Mouse (Mus musculus) heart, postnatal 0 days (tissue): ENCODE data around the gene Slc37a2. TPM values are rescaled to one million over a fixed set of nuclear protein-coding genes. Genes with fewer than 3 reads are reported as not detected.
"Not testable (repeated sequence)": the region's sequence is repeated elsewhere in the genome, so short reads cannot be mapped to it uniquely, and the experiment has no call there.

Source experiments
- ATAC-seq: fragments of 200-750 bp; cut with Nextera tagmentation; 2 replicates; pipeline ENCODE4 v1.8.0; 2017; ENCODE audit warnings: low read depth, moderate number of reproducible peaks, moderate library complexity; ENCODE audit not compliant: insufficient read depth
- DNase-seq: peaks from one replicate; pipeline ENCODE4 v3.0.0-alpha.2; 2016; ENCODE audit warnings: low spot score
- H3K27ac ChIP-seq: fragments of 300-500 bp; sonication (generic); 2 replicates; pipeline ENCODE4 v1.5.1; 2014; ENCODE audit warnings: low read depth, mild to moderate bottlenecking
- H3K27me3 ChIP-seq: fragments of 300-500 bp; sonication (generic); 2 replicates; pipeline ENCODE4 v1.6.1; 2014; ENCODE audit warnings: low read length, mixed read lengths; ENCODE audit not compliant: control insufficient read depth, insufficient read depth
- H3K36me3 ChIP-seq: fragments of 300-500 bp; sonication (generic); replicated peaks from 2 replicates; pipeline ENCODE4 v1.6.1; 2014; ENCODE audit warnings: low read length, mixed read lengths; ENCODE audit not compliant: control insufficient read depth, insufficient read depth
- H3K4me1 ChIP-seq: fragments of 300-500 bp; sonication (generic); 2 replicates; pipeline ENCODE4 v1.6.1; 2014; ENCODE audit warnings: antibody characterized with exemption; ENCODE audit not compliant: control insufficient read depth, insufficient read depth
- H3K4me2 ChIP-seq: fragments of 300-500 bp; sonication (generic); 2 replicates; pipeline ENCODE4 v1.6.1; 2014; ENCODE audit warnings: low read depth, mild to moderate bottlenecking, low read length, moderate library complexity
- H3K4me3 ChIP-seq: fragments of 300-500 bp; sonication (generic); 2 replicates; pipeline ENCODE4 v1.5.1; 2014; ENCODE audit warnings: low read depth, low read length
- H3K9ac ChIP-seq: fragments of 300-500 bp; sonication (generic); replicated peaks from 2 replicates; pipeline ENCODE4 v1.6.1; 2014; ENCODE audit warnings: low read depth, low read length, mixed read lengths
- H3K9me3 ChIP-seq: fragments of 300-500 bp; sonication (generic); replicated peaks from 2 replicates; pipeline ENCODE4 v1.6.1; 2016; ENCODE audit warnings: low read length; ENCODE audit not compliant: control insufficient read depth
- CTCF ChIP-seq: IDR thresholded peaks from 2 replicates; pipeline ENCODE4 v1.5.1; 2016; ENCODE audit warnings: antibody characterized with exemption, control low read depth, low read depth
- EP300 ChIP-seq: IDR thresholded peaks from 2 replicates; pipeline ENCODE4 v1.6.1; 2016; ENCODE audit warnings: antibody characterized with exemption, low read depth
- WGBS: fragments of 180-500 bp; shearing (Covaris S2); extraction: QIAGEN DNeasy Blood & Tissue Kit; methylation state at CpG from one replicate; pipeline ENCODE4 v1.1.7; 2014; 5-methylcytosine and 5-hydroxymethylcytosine counted together
- polyA plus RNA-seq: library from polyadenylated mRNA; unstranded; fragments of >200 nt; fragmentation: Nextera tagmentation; extraction: Ambion mirVana; gene quantifications from 2 replicates; pipeline ENCODE4 v1.2.1, GENCODE M21; 2015
- total RNA-seq: library from RNA; depleted of rRNA; stranded (reverse); fragments of >200 nt; gene quantifications from 2 replicates; pipeline ENCODE4 v1.2.3, GENCODE M21; 2014; ENCODE audit warnings: low replicate concordance; rRNA removed

The Slc37a2 gene
- total RNA-seq: 0.92 and 3.7 TPM in 2 replicates
- polyA plus RNA-seq: 1.2 and 1.4 TPM in 2 replicates

DNA sequence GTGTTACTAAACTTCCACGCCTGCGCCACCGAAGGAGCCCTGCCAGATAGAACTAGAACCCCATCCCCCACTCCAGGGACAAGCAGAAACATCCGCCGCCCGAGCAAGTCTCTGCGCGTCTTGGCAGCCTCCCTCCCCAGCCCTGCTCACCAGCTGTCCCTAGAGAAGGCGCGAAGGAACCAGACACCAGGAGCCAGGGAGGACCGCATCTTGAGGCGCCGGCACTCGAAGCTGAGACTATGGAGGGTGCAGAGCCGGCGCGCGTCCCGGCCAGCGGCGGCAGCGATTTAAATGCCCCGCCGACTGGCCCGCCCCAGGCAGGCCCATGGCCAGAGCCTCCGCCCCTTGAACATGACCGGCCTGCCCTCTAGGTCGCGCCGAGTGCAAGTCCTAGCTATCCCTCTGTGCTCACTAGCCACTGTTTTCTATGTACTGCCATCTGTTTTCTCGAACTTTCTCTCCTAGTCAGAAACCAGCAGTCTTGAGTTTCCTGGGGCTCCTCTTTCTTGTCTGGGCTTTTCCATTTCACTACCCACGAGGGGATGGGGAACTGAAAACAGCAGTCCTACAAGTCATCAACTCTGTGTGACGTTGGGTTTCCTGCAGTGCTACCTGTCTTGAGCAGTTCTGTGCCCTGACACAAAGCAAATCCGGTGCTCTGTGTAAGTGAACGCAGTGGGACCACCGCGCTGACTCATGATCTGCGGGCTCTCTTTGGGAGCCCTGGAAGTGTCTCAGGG is at the start of gene Slc37a2:
Gene Slc37a2, minus strand, starts transcription at position 590 of the 740 bp plus-strand sequence.
- peaks cover 5% of the 10 kb centered on the region; the same call in 1 of the 2 replicates for H3K4me1 ChIP-seq
- H3K4me2 ChIP-seq: peak within 1 kb of the TSS; percentile 92
- H3K27me3 ChIP-seq: no peaks in the 10 kb centered on the region
- DNase-seq: peak; percentile 64
- H3K36me3 ChIP-seq: no peaks in the 10 kb centered on the region
- H3K27ac ChIP-seq: peak within 1 kb of the TSS; percentile 62; the same call in 1 of the 2 replicates
- peak within 1 kb of the TSS; percentile 53 for H3K4me3 ChIP-seq
- H3K9ac ChIP-seq: peak within 1 kb of the TSS; percentile 39; the same call in 1 of the 2 replicates
- peak; percentile 90 for ATAC-seq
- H3K9me3 ChIP-seq: no peaks in the 10 kb centered on the region
- TF ChIP-seq EP300 (no peak), CTCF (no peak)
- WGBS: 2% methylated on average over 38 of the region's 38 CpGs

- no peak overlapping the region for H3K4me3 ChIP-seq
- no peaks in the 10 kb centered on the region for H3K4me1 ChIP-seq
- H3K27me3 ChIP-seq: no peaks in the 10 kb centered on the region
- ATAC-seq (no peak), DNase-seq (no peak)
- no peak overlapping the region for H3K9ac ChIP-seq
- no peak for TF ChIP-seq CTCF
- no peak for TF ChIP-seq EP300
- 0 out of 2 replicates have a peak, but pooled peaks cover 4% of the 10 kb centered on the region for H3K36me3 ChIP-seq
- no peak overlapping the region for H3K27ac ChIP-seq
- WGBS: 69% methylated on average over 1 of the region's 1 CpGs
- no peak overlapping the region for H3K4me2 ChIP-seq
- no peaks in the 10 kb centered on the region for H3K9me3 ChIP-seq
Observed at GRCm38 (mm10) chr9:37301720-37302119, 46.2 kb upstream of the Slc37a2 start.

- not testable (repeated sequence) for H3K9me3 ChIP-seq, H3K4me3 ChIP-seq, H3K4me2 ChIP-seq, H3K9ac ChIP-seq, H3K4me1 ChIP-seq, H3K36me3 ChIP-seq, DNase-seq, H3K27ac ChIP-seq, H3K27me3 ChIP-seq, ATAC-seq
- 68% methylated on average over 1 of the region's 1 CpGs for WGBS
Observed at GRCm38 (mm10) chr9:37300501-37300900, 45.0 kb upstream of the Slc37a2 start.

DNA sequence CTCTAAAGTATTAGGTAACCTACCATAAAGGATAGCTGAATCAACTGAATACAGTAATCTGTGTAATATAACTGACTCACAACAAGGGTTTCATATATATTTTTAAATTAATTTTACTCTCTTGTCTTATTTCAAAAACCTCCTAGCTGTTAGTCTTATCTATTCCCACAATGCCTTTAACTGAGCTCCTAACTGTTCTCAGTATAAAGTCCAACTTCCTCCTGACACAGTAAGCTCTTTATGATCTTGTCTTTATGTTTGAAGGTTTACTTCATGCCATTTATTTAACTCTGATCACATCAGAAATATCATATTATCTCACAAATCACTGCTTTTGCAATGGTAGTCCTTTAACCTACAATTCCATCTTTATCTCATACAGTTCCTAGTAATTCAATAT is 40.0 kb upstream of the Slc37a2 start:
- no peak for TF ChIP-seq EP300
- no peak for TF ChIP-seq CTCF
- no peak for DNase-seq
- Histone ChIP-seq H3K27me3 (no peaks in the 10 kb centered on the region), H3K4me3 (no peak overlapping the region), H3K9ac (no peak overlapping the region), H3K36me3 (no peaks in the 10 kb centered on the region), H3K4me1 (no peaks in the 10 kb centered on the region), H3K9me3 (no peaks in the 10 kb centered on the region), H3K4me2 (no peak overlapping the region), H3K27ac (no peak overlapping the region)
- ATAC-seq: no peak

GRCm38 (mm10) chr9:37266622-37267021 is 11.1 kb upstream of the Slc37a2 start:
- H3K4me1 ChIP-seq: no peaks in the 10 kb centered on the region
- no peaks in the 10 kb centered on the region for H3K36me3 ChIP-seq
- no peak for ATAC-seq
- no peaks in the 10 kb centered on the region for H3K27me3 ChIP-seq
- no peak overlapping the region for H3K4me3 ChIP-seq
- no peaks in the 10 kb centered on the region for H3K9me3 ChIP-seq
- H3K27ac ChIP-seq: no peak overlapping the region
- H3K4me2 ChIP-seq: no peak overlapping the region
- no peak for TF ChIP-seq EP300
- no peak for TF ChIP-seq CTCF
- 85% methylated on average over 2 of the region's 2 CpGs for WGBS
- no peak for DNase-seq
- H3K9ac ChIP-seq: no peak overlapping the region

DNA sequence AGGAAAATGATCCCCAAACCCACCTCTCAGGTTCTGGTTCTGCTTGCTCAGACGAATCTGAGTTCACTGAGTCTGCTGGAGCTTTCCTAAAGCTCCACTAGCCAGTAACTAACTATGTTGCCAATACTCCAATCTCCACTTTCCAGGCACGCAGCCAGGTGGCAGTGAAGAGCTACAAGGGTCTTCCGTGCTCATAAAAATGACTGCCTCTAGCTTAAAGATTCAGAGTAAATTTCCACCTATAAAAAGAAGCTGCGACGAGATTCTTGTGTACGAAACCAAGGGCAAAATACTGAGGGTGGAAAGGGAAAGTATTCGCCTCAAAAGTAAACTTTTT is 319 bp upstream of the Slc37a2 start:
- peak; percentile 66; the same call in 1 of the 2 replicates for ATAC-seq
- H3K36me3 ChIP-seq: no peaks in the 10 kb centered on the region
- peak overlapping the region; percentile 53 for H3K4me3 ChIP-seq
- no peaks in the 10 kb centered on the region for H3K9me3 ChIP-seq
- H3K4me1 ChIP-seq: peaks cover 5% of the 10 kb centered on the region; the same call in 1 of the 2 replicates
- 28% methylated on average over 7 of the region's 7 CpGs for WGBS
- H3K27ac ChIP-seq: peak overlapping the region; percentile 62; the same call in 1 of the 2 replicates
- H3K9ac ChIP-seq: peak overlapping the region; percentile 39; the same call in 1 of the 2 replicates
- DNase-seq: peak; percentile 83
- H3K4me2 ChIP-seq: peak overlapping the region; percentile 92
- no peaks in the 10 kb centered on the region for H3K27me3 ChIP-seq
- TF ChIP-seq EP300 (no peak), CTCF (peak; percentile 80)
